Mouse (Mus musculus) central nervous system, embryonic 11.5 days (tissue): ENCODE results near the gene Gm12886. TPM values are rescaled to one million over a fixed set of nuclear protein-coding genes. Genes with fewer than 3 reads are reported as not detected.

Source experiments
- polyA plus RNA-seq: library from polyadenylated mRNA; depleted of rRNA; stranded (reverse); fragments of >200 nt; gene quantifications from 2 replicates; pipeline ENCODE4 v1.2.3, GENCODE M21; 2012; rRNA removed

Gm12886 gene
- polyA plus RNA-seq, result not detected in 2 replicates

DNA sequence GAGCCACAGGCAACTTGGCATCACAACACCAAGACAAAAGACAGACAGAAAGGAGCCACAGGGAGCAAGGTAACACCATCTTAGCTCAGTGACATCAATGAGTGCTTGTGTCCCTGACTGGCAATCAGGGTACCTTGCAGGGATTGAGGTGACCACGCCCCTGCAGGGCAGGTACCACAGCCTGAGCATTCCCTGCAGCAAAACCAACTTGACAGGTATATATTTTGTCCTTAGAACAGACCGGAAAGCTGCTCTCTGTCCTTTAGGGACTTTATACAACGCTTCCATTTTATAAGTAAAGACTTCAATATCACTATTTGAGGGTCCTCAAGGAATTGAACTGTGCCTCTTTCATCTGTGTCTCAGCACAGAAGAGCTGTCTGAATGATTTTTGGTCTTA lies at the start of gene Gm12886:
Gene Gm12886, minus strand, starts transcription at position 101 of the 400 bp plus-strand sequence.

Other genes starting within 250 kb of the Gm12886 start
- 17.2 and 23.8 TPM in 2 replicates for gene Rlf, start 208.0 kb downstream of the Gm12886 start, polyA plus RNA-seq
- not detected in 2 replicates for gene Gm12888, start 98.2 kb downstream of the Gm12886 start, polyA plus RNA-seq
- not detected in 2 replicates for gene Gm12887, start 199.0 kb upstream of the Gm12886 start, polyA plus RNA-seq